Mouse (Mus musculus): ENCODE data around the gene Ubp1. TPM values are rescaled to one million over a fixed set of nuclear protein-coding genes. Genes with fewer than 3 reads are reported as not detected.

The Ubp1 gene
- 16.9 and 31.6 TPM in 2 replicates for polyA plus RNA-seq (2012; ENCODE audit: low replicate concordance)

GRCm38 (mm10) chr9:113930534-113931374 is at the start of gene Ubp1:
Gene Ubp1 (plus strand): TSS chr9:113930934.

Other genes with a start within 250 kb of the Ubp1 start
- gene Pdcd6ip, start 222.7 kb upstream of the Ubp1 start, polyA plus RNA-seq (2012; ENCODE audit: low replicate concordance): 208 and 337 TPM in 2 replicates
- 7.5 and 8.6 TPM in 2 replicates for gene Clasp2, start 189.5 kb upstream of the Ubp1 start, polyA plus RNA-seq (2012; ENCODE audit: low replicate concordance)
- 0.27 and 0.35 TPM in 2 replicates for gene Fbxl2, start 115.3 kb downstream of the Ubp1 start, polyA plus RNA-seq (2012; ENCODE audit: low replicate concordance)
- gene Susd5, start 126.2 kb downstream of the Ubp1 start, polyA plus RNA-seq (2012; ENCODE audit: low replicate concordance): not detected in 2 replicates